Mouse (Mus musculus) liver, embryonic 15.5 days (tissue): Measurements from ENCODE around the gene Ube2j1. TPM values are rescaled to one million over a fixed set of nuclear protein-coding genes. Genes with fewer than 3 reads are reported as not detected.
"Not testable (repeated sequence)": the region's sequence is repeated elsewhere in the genome, so short reads cannot be mapped to it uniquely, and the experiment has no call there.

ENCODE experiments used
- ATAC-seq: fragments of 200-750 bp; cut with Nextera tagmentation; 2 replicates; pipeline ENCODE4 v1.8.0; 2017; ENCODE audit warnings: moderate number of reproducible peaks, mild to moderate bottlenecking, moderate library complexity; ENCODE audit not compliant: insufficient read depth
- H3K27ac ChIP-seq: fragments of 300-500 bp; sonication (generic); replicated peaks from 2 replicates; pipeline ENCODE4 v1.5.1; 2015; ENCODE audit warnings: mild to moderate bottlenecking, inconsistent platforms
- H3K27me3 ChIP-seq: fragments of 300-500 bp; sonication (generic); 2 replicates; pipeline ENCODE4 v1.6.1; 2015; ENCODE audit warnings: mild to moderate bottlenecking, inconsistent platforms
- H3K36me3 ChIP-seq: fragments of 300-500 bp; sonication (generic); replicated peaks from 2 replicates; pipeline ENCODE4 v1.6.1; 2015; ENCODE audit warnings: moderate library complexity, mild to moderate bottlenecking, inconsistent platforms
- H3K4me1 ChIP-seq: fragments of 300-500 bp; sonication (generic); replicated peaks from 2 replicates; pipeline ENCODE4 v1.6.1; 2015; ENCODE audit warnings: inconsistent platforms
- H3K4me2 ChIP-seq: fragments of 300-500 bp; sonication (generic); 2 replicates; pipeline ENCODE4 v1.6.1; 2015; ENCODE audit warnings: moderate library complexity, mild to moderate bottlenecking, inconsistent platforms
- H3K4me3 ChIP-seq: fragments of 300-500 bp; sonication (generic); replicated peaks from 2 replicates; pipeline ENCODE4 v1.5.1; 2015; ENCODE audit warnings: mild to moderate bottlenecking, inconsistent platforms
- H3K9ac ChIP-seq: fragments of 300-500 bp; sonication (generic); 2 replicates; pipeline ENCODE4 v1.6.1; 2015; ENCODE audit warnings: moderate library complexity, mild to moderate bottlenecking, inconsistent platforms
- H3K9me3 ChIP-seq: fragments of 300-500 bp; sonication (generic); replicated peaks from 2 replicates; pipeline ENCODE4 v1.6.1; 2016; ENCODE audit warnings: inconsistent platforms
- WGBS: fragments of 180-500 bp; shearing (Covaris S2); methylation state at CpG from one replicate; pipeline ENCODE4 v1.1.7; 2015; ENCODE audit warnings: mixed read lengths; ENCODE audit not compliant: insufficient replicate concordance; 5-methylcytosine and 5-hydroxymethylcytosine counted together
- polyA plus RNA-seq: library from polyadenylated mRNA; unstranded; fragments of >200 nt; fragmentation: Nextera tagmentation; extraction: Ambion mirVana; gene quantifications from 2 replicates; pipeline ENCODE4 v1.2.1, GENCODE M21; 2015

Gene Ube2j1
- polyA plus RNA-seq, 1 experiment from 2014 or later: 30.2 TPM

- Histone ChIP-seq H3K9me3 (no peaks in the 10 kb centered on the region), H3K36me3 (no peaks in the 10 kb centered on the region; the same call in 1 of the 2 replicates), H3K4me2 (no peak overlapping the region), H3K9ac (no peak overlapping the region), H3K27ac (no peak overlapping the region), H3K4me1 (peaks cover 46% of the 10 kb centered on the region), H3K27me3 (peaks cover 43% of the 10 kb centered on the region), H3K4me3 (no peak overlapping the region)
- WGBS: 47% methylated on average over 2 of the region's 2 CpGs
- no peak for ATAC-seq
Observed at GRCm38 (mm10) chr4:32989346-32989745, 41.9 kb upstream of the Ube2j1 start.

DNA sequence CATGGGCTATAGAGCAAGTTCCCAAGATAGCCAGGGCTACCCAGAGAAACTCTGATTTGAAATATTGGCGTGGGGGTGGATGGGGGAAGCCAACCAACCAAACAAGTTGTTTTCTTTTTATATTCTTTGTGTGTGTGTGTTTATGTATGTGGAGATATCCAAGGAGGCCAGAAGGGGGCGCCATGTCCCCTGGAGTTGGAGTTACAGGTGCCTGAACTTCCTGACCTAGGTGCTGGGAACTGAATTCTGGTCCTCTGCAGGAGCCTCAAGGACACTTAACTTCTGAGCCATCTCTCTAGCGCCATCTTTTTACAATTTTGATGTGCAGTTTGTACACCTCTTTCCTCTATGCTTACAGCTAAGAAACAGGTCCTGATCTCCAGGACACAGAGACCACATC lies 37.0 kb upstream of the Ube2j1 start:
- WGBS: 55% methylated on average over 3 of the region's 3 CpGs
- no peak for ATAC-seq

DNA sequence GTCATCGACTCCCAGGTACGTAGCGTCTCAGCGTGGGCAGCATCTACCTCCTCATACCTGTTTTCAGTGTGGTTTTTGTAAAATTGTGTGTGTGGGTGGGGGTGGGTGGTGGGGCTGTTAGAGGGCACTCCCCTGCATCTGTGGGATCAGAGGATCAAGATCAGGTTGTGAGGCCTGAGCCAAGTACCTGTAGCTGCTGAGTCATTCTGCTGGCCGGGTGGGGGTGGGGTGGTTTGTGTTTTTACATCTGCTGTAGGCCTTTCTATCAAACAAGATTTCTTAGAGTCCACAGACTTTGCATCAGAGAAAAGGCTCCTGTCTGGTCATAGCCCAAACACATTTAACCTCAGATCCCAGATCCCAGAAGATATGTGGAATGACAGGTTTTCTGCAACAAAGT lies 35.1 kb upstream of the Ube2j1 start:
- H3K4me1 ChIP-seq: peaks cover 6% of the 10 kb centered on the region; the same call in 1 of the 2 replicates
- no peaks in the 10 kb centered on the region for H3K9me3 ChIP-seq
- H3K36me3 ChIP-seq: no peaks in the 10 kb centered on the region
- ATAC-seq: no peak
- H3K4me2 ChIP-seq: no peak overlapping the region
- no peak overlapping the region for H3K9ac ChIP-seq
- H3K27me3 ChIP-seq: peaks cover 17% of the 10 kb centered on the region
- no peak overlapping the region for H3K4me3 ChIP-seq
- WGBS: 84% methylated on average over 5 of the region's 5 CpGs
- no peak overlapping the region for H3K27ac ChIP-seq

More for the DNA sequence above, 37.0 kb upstream of the Ube2j1 start:
- no peaks in the 10 kb centered on the region for H3K9me3 ChIP-seq
- no peak overlapping the region for H3K27ac ChIP-seq
- H3K9ac ChIP-seq: no peak overlapping the region
- H3K36me3 ChIP-seq: no peaks in the 10 kb centered on the region
- no peak overlapping the region for H3K4me2 ChIP-seq
- H3K27me3 ChIP-seq: peaks cover 24% of the 10 kb centered on the region
- H3K4me1 ChIP-seq: peaks cover 10% of the 10 kb centered on the region; the same call in 1 of the 2 replicates
- H3K4me3 ChIP-seq: no peak overlapping the region

DNA sequence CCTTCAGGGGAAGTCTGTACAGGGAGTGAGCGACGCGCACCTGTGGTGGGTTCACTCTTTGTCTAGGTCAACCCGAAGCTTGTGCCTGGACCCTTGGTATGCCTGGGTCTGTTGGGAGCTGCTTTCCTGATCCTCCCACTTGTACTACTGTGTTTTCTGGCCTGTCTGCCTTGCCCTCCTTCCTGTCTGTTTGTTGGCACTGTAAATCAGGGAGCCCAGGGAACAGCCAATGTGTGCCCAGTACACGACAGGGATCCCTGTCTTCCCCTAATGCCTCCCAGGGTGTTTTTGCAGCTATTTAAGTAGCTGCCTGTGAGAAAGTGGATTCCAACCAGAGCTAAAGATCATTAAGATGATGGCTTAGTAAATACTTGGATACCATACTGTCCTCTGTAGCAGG lies 33.6 kb upstream of the Ube2j1 start:
- Histone ChIP-seq H3K4me3 (no peak overlapping the region), H3K36me3 (no peaks in the 10 kb centered on the region), H3K27me3 (peaks cover 4% of the 10 kb centered on the region; the same call in 1 of the 2 replicates), H3K4me1 (peaks cover 6% of the 10 kb centered on the region; the same call in 1 of the 2 replicates), H3K9me3 (no peaks in the 10 kb centered on the region), H3K9ac (no peak overlapping the region), H3K27ac (no peak overlapping the region), H3K4me2 (no peak overlapping the region)
- 75% methylated on average over 5 of the region's 5 CpGs for whole genome bisulfite sequencing
- no peak for ATAC-seq

GRCm38 (mm10) chr4:32998996-32999395 lies 32.2 kb upstream of the Ube2j1 start:
- no peaks in the 10 kb centered on the region for H3K9me3 ChIP-seq
- no peak overlapping the region for H3K4me3 ChIP-seq
- ATAC-seq: no peak
- H3K27me3 ChIP-seq: peaks cover 4% of the 10 kb centered on the region; the same call in 1 of the 2 replicates
- H3K4me2 ChIP-seq: no peak overlapping the region
- 75% methylated on average over 8 of the region's 8 CpGs for WGBS
- no peak overlapping the region for H3K27ac ChIP-seq
- peaks cover 6% of the 10 kb centered on the region; the same call in 1 of the 2 replicates for H3K4me1 ChIP-seq
- no peaks in the 10 kb centered on the region for H3K36me3 ChIP-seq
- no peak overlapping the region for H3K9ac ChIP-seq

- Histone ChIP-seq H3K36me3 (no peaks in the 10 kb centered on the region), H3K9me3 (no peaks in the 10 kb centered on the region), H3K4me1 (no peaks in the 10 kb centered on the region; the same call in 1 of the 2 replicates), H3K4me2 (no peak overlapping the region), H3K27ac (no peak overlapping the region), H3K9ac (no peak overlapping the region), H3K27me3 (peaks cover 4% of the 10 kb centered on the region; the same call in 1 of the 2 replicates), H3K4me3 (no peak overlapping the region)
- ATAC-seq: no peak
- 48% methylated on average over 3 of the region's 3 CpGs for WGBS
Observed at GRCm38 (mm10) chr4:33002081-33002480, 29.1 kb upstream of the Ube2j1 start.

GRCm38 (mm10) chr4:33005595-33006470 lies 25.4 kb upstream of the Ube2j1 start:
- H3K4me3 ChIP-seq, H3K4me2 ChIP-seq, H3K9ac ChIP-seq, H3K27me3 ChIP-seq, ATAC-seq, H3K9me3 ChIP-seq, H3K4me1 ChIP-seq, H3K36me3 ChIP-seq, H3K27ac ChIP-seq: not testable (repeated sequence)
- WGBS: 46% methylated on average over 10 of the region's 10 CpGs

GRCm38 (mm10) chr4:33006844-33007243 lies 24.4 kb upstream of the Ube2j1 start:
- no peak overlapping the region for H3K4me3 ChIP-seq
- no peak overlapping the region for H3K9ac ChIP-seq
- no peak for ATAC-seq
- H3K4me1 ChIP-seq: no peaks in the 10 kb centered on the region; the same call in 1 of the 2 replicates
- H3K4me2 ChIP-seq: no peak overlapping the region
- no peak overlapping the region for H3K27ac ChIP-seq
- 65% methylated on average over 11 of the region's 11 CpGs for WGBS
- no peaks in the 10 kb centered on the region for H3K9me3 ChIP-seq
- no peaks in the 10 kb centered on the region for H3K36me3 ChIP-seq
- H3K27me3 ChIP-seq: no peaks in the 10 kb centered on the region

DNA sequence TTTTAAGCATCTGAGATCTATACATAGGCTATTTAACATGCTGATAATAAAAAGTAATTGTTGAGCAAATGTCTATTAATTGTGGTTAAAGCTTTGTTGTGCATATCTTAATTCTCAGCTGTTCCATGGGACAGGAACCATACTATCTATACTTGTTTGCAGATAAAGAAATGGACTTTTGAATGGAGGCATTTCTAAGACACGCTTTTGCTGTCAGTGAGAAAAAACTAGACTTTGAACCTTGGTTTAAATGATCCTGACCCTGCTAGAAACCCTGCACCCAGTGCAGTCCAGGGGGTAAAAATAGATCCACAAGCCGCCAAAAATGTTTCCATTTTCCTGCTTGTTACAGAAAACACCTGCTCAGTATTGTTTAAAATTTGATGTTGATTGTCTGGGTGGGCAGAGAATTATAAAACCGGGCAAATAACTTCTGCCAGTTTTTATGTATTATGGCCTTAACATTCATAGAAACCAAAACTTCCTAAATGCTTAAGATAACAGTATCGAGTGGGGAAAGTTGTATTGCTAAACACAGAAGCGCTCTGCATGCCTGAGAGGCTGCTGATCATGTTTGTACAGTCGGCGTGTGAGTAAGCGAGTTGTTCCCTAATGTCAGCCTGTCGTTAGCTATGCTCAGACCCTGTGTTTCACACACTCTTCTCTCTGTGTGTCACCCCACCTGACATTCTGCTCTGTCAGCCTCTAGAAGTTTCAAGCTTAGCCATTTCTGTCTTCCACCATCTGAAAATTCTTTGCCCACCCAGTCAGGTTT lies 23.6 kb upstream of the Ube2j1 start:
- no peaks in the 10 kb centered on the region for H3K4me1 ChIP-seq
- ATAC-seq: no peak
- 48% methylated on average over 9 of the region's 9 CpGs for WGBS

GRCm38 (mm10) chr4:33010078-33010477 lies 21.1 kb upstream of the Ube2j1 start:
- Histone ChIP-seq H3K36me3 (no peaks in the 10 kb centered on the region), H3K27ac (no peak overlapping the region), H3K4me3 (no peak overlapping the region), H3K4me2 (no peak overlapping the region), H3K27me3 (no peaks in the 10 kb centered on the region), H3K9me3 (no peaks in the 10 kb centered on the region), H3K4me1 (no peaks in the 10 kb centered on the region), H3K9ac (no peak overlapping the region)
- ATAC-seq: no peak
- 72% methylated on average over 1 of the region's 1 CpGs for WGBS

More for the DNA sequence above, 23.6 kb upstream of the Ube2j1 start:
- no peaks in the 10 kb centered on the region for H3K27me3 ChIP-seq
- no peaks in the 10 kb centered on the region for H3K36me3 ChIP-seq
- no peak overlapping the region for H3K27ac ChIP-seq
- H3K9ac ChIP-seq: no peak overlapping the region
- H3K4me2 ChIP-seq: no peak overlapping the region
- H3K4me3 ChIP-seq: no peak overlapping the region
- no peaks in the 10 kb centered on the region for H3K9me3 ChIP-seq

- H3K27ac ChIP-seq: no peak overlapping the region
- ATAC-seq: no peak
- no peak overlapping the region for H3K4me3 ChIP-seq
- no peak overlapping the region for H3K9ac ChIP-seq
- no peak overlapping the region for H3K4me2 ChIP-seq
- no peaks in the 10 kb centered on the region for H3K27me3 ChIP-seq
- H3K4me1 ChIP-seq: no peaks in the 10 kb centered on the region
- no peaks in the 10 kb centered on the region for H3K36me3 ChIP-seq
- WGBS: 74% methylated on average over 4 of the region's 4 CpGs
- H3K9me3 ChIP-seq: no peaks in the 10 kb centered on the region
Observed at GRCm38 (mm10) chr4:33012484-33012883, 18.7 kb upstream of the Ube2j1 start.
